Mouse (Mus musculus) gastrocnemius, postnatal 4 days (tissue): ENCODE measurements around the gene Cutc. TPM values are rescaled to one million over a fixed set of nuclear protein-coding genes. Genes with fewer than 3 reads are reported as not detected.

ENCODE experiments used
- DNase-seq, 2 experiments: peaks; one replicate each; pipeline ENCODE4 v3.0.0; 2021 to 2022; ENCODE audit warnings: low spot score in 2 of 2, mixed read lengths in 2 of 2
- long read RNA-seq, 2 experiments: library from polyadenylated mRNA; stranded (forward); transcript quantifications; one replicate each; pipeline ENCODE4 v2.0.0; 2021
- total RNA-seq, 2 experiments: library from RNA; stranded (reverse); gene quantifications; 2 replicates each; pipeline ENCODE4 v1.2.3; 2021

The Cutc gene
- 10 to 100 TPM in 1 of 2 experiments, 1 to 10 TPM in 1; 8.8 to 11.3 TPM for total RNA-seq
- long read RNA-seq, experiment 1, transcript Cutc-202 (9 exons, 1,233 nt), result major isoform, 7 of 14 reads
- long read RNA-seq, experiment 1, partial matches to known transcripts, result 0 of 14 reads
- long read RNA-seq, experiment 1, other reads (novel, unspliced or antisense), result 5 of 14 reads
- long read RNA-seq, experiment 2, transcript Cutc-202 (9 exons, 1,233 nt), result major isoform, 8 of 11 reads
- long read RNA-seq, experiment 2, partial matches to known transcripts, result 0 of 11 reads
- long read RNA-seq, experiment 2, other reads (novel, unspliced or antisense), result 3 of 11 reads

- peak; percentile 97 to 98 for DNase-seq
Measured at GRCm38 (mm10) chr19:43752489-43753225, at the start of gene Cutc, which contains the start of gene Cox15. Gene Cutc, plus strand, starts transcription at chr19:43752996. Gene Cox15, minus strand, starts transcription at chr19:43753000.

GRCm38 (mm10) chr19:43704211-43704610, 48.6 kb upstream of the Cutc start:
- no peak for DNase-seq

DNA sequence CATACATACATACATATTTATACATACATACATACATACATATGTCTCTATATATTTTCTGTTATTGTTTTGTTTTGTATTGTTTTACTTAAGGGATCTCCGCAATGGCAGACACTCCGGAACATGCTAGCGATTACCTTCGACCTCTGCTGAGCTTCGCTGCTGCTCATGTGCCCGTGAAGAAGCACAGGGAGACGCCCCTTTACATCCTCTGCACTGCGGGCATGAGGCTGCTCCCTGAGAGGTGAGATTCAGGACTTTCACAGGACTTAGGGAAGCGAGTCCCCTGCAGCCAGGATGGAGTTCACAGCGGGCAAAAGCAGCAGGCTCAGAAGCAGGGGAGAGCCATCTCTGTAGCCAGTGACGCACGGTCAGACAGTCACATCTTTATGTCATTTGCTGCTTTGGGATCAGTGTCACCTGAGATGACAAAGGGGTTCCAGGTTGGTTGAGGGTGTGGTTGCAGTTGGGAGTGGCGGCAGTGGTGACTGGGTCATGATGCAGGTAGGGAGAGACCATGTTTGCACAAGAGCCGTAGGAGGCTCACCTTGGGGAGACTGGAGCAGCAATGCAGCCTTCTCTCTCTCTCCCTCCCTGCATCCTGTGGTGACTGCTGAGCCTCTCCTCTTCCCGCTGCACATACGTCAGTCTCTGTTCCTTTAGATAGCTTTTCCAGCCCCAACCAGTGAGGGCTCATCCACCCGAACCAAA, 47.9 kb upstream of the Cutc start:
- DNase-seq, result no peak

DNA sequence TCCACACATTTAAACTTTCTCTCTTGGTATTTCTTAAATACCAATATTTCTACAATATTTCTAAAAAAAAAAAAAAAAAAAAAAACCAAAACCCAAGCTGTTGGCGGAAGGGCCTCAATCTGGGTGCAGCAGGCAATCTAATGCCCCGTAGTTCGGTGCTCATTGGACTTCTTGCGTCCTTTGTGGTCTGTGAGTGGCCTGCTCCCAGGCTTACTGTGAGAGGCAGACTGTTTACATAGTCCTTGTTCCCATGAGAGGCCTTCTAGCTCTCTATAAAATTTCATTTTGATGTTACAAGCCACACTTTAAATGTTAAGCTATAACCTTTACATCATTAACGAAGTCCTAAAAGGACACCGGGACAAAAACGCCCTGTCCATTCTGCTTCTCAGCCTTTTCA, 44.6 kb upstream of the Cutc start:
- DNase-seq, result no peak

GRCm38 (mm10) chr19:43709317-43709716, 43.5 kb upstream of the Cutc start:
- DNase-seq, result no peak

- DNase-seq, result no peak
Measured at GRCm38 (mm10) chr19:43711159-43711916, 41.5 kb upstream of the Cutc start.

DNA sequence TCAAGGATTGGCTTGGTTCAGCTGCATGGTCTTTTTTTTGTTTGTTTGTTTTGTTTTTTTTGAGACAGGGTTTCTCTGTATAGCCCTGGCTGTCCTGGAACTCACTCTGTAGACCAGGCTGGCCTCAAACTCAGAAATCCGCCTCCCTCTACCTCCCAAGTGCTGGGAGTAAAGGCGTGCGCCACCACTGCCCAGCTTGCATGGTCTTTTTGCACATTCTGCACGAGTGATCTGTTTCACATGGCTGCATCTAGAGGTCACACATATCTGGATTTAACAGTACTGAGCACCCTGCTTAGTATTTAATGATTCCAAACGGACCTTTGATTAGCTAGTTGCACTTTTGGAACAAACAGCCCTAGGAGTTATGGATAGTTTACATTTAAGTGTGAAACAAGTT, 40.8 kb upstream of the Cutc start:
- no peak for DNase-seq

DNA sequence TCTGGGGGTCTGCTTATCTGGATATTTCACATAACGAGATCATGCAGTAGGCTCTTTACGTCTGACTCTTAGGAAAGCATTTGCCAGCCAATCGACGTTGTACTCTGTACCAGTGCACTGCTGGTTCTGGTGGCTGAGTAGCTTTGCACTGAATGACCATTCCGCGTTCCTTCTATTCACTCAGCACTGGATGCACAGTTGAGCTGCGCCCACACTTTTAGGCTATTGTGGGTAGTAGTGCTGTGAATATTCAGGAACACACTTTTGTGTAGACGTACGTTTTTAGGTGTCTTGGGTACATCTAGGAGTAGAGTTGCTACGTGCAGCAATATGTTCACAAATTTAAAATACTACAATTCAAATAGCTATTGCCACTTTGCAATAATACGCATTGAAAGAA, 32.7 kb upstream of the Cutc start:
- no peak for DNase-seq

- DNase-seq, result no peak
Measured at GRCm38 (mm10) chr19:43722891-43723290, 29.9 kb upstream of the Cutc start.

DNA sequence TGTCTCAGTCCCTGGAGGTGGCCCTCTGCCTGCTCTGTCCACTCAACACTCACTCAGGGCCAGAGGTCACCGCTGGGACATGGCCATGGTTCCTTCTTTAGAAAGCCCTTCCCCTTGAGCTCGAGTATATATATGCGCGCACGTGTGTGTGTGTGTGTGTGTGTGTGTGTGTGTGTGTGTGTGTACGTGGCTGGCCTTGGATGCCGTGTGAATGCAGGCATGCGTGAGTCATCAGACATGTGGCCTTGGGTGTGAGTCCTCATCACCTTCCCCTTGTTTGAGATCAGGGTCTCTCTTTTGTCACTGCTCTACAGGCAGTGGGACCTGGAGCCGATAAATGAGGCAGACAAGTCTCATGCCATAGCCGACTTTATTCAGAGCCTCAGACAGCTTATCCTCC, 29.3 kb upstream of the Cutc start:
- DNase-seq, result no peak

DNA sequence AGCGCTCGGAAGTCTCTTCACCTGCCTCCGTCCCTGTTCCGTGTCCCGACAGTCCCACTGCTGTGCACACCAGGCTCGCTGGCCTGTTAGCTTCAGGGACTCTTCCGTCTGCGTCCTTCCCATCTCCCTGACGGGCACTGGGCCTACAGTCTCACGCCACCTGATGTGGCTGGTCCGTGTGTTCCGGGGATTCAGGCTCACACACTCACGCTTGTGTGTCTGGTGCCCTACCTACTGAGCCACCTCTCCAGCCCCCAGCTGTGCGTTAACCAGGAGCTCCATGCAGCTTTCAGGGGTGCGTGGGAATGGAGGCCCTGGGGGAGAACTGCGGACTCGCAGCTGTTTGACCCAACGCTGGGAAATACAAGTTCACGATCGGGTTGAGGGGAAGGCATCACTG, 28.6 kb upstream of the Cutc start:
- DNase-seq, result no peak

GRCm38 (mm10) chr19:43724821-43725220, 28.0 kb upstream of the Cutc start:
- DNase-seq, result no peak

DNA sequence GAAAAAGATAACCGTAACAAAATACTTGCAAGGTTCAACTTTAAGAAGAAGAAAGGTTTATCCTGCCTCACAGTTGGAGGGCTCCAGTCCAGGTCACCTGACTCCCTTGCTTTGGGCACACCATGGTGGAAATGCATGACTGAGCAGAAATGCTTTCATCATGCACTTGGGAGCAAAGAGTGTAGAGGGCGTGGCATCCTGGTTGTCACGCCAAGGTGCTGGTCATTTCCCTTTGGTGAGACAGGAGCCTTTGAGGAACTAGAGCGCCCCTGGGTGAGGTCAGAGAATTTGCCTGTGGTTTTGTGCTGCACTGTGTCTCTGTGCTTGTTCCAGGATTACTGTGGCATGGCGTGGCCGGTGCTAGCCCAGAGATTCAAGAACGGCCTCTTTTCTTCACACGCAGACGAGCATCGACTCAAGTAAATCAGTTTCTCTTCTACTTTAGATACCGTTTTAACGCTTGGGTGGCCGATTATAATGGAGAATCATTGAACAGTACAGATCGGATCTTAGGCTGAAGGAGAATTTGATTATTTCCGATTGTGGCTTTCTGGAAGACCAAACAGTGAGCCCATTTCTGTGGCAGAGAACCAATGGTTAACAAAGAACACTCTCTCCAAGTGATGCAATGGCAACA, 26.2 kb upstream of the Cutc start:
- DNase-seq, result no peak

DNA sequence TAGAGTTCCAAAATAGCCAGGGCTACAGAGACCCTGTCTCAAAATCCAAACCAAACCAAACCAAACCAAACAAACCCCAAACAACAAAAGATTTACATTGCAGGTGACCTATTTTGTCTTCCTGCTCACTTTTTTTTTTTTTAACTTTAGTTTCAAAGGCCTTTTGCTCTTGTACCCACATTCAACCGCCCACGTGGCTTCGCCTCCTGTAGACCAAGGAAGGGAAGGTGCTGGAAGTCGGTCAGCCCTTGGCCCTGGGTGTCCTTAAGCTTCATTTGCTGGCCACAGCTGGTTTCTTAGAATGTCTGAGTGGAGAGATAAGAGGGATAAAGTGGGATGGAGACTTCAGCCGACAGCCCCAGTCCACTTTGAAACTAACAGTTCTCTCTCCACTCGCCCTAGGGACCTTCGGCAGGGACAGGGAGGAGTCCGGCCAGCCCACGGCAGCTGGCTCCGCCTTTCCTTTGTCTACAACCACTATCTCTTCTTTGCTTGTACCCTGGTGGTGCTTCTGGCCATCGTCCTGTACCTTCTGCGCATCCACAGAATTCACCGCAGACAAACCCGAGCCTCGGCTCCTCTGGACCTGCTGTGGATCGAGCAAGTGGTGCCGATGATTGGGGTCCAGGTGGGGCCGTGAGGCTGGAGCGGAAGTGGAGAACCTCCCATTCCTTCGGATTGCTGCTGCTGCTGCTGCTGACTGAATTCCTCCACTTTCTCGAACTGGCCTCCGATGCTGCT, 23.3 kb upstream of the Cutc start:
- DNase-seq, result no peak

- DNase-seq, result no peak
Measured at GRCm38 (mm10) chr19:43730037-43730428, 22.8 kb upstream of the Cutc start.

GRCm38 (mm10) chr19:43731157-43731556, 21.6 kb upstream of the Cutc start:
- DNase-seq, result no peak

- DNase-seq, result no peak
Measured at GRCm38 (mm10) chr19:43738409-43738808, 14.4 kb upstream of the Cutc start.

GRCm38 (mm10) chr19:43743401-43743800, 9.4 kb upstream of the Cutc start:
- DNase-seq, result no peak

GRCm38 (mm10) chr19:43745740-43746139, 7.1 kb upstream of the Cutc start:
- DNase-seq, result no peak

- no peak for DNase-seq
Measured at GRCm38 (mm10) chr19:43747877-43748276, 4.9 kb upstream of the Cutc start.
